Mouse (Mus musculus) layer of hippocampus, adult 18-20 months (tissue): ENCODE data around the gene Rbfox3. TPM values are rescaled to one million over a fixed set of nuclear protein-coding genes. Genes with fewer than 3 reads are reported as not detected.

Experiments
- DNase-seq, 2 experiments: peaks; one replicate each; pipeline ENCODE4 v3.0.0; 2022; ENCODE audit warnings: low spot score in 2 of 2
- total RNA-seq, 2 experiments: library from RNA; stranded (reverse); gene quantifications; 2 replicates each; pipeline ENCODE4 v1.2.3; 2021

Gene Rbfox3
- total RNA-seq, 2 experiments from 2014 or later, result 264 to 275 TPM

GRCm38 (mm10) chr11:118486281-118486680, 425.1 kb downstream of the Rbfox3 start:
- DNase-seq, result no peak

- no peak for DNase-seq
Measured at GRCm38 (mm10) chr11:118485780-118486179, 425.6 kb downstream of the Rbfox3 start.

DNA sequence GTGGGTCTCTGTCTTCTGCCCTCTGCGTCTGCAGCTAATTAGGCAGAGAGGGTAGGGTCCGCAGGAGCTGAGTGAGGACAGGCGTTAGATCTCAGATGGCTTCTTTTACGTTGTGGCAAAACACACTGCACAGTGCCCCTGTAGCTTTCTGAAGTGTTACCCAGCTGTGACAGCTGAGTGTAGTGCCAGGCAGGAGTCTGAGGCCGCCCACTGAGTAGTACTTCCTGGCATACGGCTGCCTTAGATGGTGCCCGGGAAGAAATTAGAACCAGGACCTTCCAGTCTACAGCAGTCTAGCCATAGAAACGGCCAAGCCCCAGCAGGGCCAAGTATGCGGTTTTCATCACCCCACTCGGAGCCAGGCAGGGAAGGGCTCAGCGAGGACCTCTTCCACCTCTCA, 426.1 kb downstream of the Rbfox3 start:
- no peak for DNase-seq

GRCm38 (mm10) chr11:118484169-118484568, 427.2 kb downstream of the Rbfox3 start:
- DNase-seq, result no peak

DNA sequence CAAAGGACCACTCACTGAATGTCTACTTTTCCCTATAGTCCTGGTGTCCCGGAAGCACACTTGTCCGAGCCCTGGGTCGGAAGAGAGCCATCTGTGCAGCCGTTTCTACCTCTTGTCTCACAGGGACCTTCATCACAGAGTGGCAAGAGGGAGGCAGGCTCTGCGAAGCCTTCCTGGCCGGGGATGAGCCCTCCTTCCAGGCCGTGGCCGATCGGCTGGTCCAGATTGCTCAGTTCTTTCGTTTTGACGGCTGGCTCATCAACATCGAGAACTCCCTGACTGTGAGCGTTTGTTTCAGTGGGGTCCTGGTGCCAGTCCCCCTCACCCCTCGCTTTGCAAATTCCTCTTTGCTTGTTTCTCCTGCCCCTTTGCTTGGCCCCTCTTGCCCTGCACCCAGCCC, 429.6 kb downstream of the Rbfox3 start:
- DNase-seq, result no peak

DNA sequence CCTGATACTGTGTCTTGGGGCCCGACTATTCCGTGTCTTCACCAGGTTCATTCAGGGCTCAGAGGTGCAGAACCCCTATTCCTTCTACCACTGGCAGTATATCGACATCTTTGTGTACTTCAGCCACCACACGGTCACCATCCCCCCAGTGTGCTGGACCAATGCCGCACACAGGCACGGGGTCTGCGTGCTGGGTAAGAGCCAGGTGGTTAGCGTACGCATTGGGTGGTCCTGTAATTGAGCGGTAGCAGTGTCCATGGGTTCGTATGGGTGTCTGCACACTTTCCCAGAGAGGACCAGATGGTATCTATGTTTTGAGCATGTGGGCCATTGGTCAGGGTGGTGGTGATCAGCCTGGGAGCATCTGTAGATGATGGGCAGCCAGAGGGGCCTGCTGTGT, 430.2 kb downstream of the Rbfox3 start:
- DNase-seq, result no peak

DNA sequence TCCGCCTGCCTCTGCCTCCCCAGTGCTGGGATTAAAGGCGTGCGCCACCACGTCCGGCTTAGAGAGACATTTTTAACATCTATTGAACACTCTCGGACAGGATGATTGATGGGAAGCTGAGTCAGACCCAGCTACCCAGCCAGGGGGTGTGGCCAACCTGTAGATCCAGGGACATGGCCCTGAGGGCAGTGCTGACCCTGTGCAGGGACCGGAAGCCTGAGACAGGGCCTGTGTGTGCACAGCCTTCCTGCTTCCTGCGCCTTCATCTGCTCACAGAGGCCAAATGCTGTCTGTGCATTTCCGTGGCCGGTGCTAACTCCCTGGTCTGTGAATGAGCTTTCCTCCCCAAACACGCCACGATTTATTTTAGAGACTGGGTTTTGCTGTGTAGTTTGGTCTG, 431.6 kb downstream of the Rbfox3 start:
- no peak for DNase-seq

DNA sequence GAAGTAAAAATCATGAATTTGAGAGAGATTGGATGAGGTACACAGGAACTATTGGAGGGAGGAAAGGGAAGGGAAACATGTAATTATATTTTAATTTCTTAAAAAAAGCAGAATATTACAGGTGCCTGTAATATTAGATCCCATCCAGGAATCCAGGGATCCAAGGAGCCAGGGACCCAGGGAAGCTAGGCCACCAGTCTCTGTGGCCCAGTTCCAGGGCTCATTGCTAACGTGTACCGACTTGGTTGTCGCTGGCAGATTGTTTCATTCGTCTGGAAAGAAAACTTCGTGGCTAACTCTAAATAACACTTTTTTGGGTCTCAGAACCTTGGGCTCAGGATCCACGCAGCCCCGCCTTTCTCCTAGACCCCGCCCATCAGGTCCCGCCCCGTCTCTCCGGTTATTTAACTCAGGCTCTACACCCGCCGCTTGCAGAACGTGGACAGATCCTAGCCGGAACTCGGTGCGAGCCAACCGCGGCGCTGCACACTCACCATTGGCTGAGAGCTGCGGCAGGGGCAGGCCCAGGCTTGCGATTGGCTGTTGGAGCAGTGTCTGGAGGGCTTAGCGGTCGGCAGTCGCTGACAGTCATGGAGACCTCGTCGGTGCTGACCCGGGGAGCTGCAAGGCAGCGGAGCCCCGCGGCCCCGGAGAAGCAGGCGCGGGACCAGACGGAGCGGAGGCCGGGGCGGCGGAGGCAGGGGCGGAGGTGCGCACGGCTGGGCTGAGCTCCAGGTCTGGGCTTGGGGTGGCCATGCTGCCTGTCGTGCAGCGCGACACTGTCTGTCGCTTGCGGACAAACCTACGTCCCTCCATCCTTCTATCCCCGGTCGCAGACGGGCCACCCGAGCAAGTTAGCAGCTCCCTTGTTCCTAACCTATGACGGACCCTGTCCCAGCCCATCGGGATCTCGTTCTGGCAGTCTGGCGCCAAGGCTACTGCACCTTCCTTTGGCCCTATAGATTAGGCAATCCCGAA, 434.7 kb downstream of the Rbfox3 start, which contains the start of gene Engase:
TSS of gene Engase (plus strand) at position 434 of the 978 bp plus-strand sequence.
- peak; percentile 95 to 98 for DNase-seq

DNA sequence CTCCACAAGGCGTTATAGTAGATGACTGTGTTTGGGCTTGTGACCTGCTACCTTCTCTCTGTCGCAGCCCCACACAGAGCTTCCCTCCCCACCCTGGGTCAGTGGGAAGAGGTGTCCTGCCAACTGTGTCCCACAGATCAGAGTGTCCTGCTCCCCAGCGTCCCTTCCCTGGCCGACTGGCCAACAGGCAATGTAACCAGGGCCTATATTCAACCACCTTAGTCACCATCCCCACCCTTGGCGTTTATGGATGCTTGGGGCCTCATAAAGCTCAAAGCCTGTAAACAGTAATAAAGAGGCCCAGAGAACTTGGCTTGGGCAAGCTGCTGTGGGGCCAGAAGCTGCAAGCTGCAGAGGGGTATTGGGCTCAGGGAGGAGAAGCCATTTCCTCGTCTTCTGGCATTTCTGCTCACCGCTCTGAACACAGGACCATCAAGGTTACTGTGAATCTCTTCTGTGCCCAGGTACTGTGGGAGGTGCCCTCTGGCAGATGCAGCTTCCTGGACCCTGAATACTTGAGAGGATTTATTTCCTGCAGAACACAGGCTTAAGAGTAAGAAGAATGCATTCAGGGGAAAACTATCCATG, 435.8 kb downstream of the Rbfox3 start:
- DNase-seq, result no peak

DNA sequence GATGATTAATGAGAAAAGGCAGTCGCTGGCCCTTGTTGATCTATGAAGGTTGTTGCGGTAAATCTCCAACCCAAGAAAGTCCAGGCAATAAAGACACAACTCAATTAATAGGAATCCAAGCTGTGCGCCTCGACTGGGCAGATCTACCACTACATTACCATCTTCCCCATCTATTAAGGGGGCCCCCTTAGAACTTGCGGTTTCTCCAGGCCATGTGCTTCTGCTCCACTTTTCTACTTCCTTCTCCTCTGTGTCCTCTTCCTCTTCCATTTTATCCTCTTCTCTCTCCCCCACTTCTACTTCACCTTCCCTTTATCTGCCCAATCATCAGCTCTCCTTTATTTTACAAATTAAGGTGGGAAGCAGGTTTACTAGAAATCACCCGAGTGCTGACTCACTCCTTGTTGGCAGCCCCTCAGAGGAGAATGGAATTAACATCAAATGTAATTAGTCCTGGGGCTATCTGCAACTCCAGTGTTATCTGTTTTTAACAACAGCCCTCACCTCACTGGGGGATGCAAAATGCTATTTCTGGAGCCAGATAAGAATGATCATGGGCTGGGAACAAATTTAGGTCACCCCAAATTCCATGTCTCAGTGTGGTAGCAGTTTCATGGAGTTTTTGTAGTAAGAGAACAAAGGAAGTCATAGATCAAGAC, 437.4 kb downstream of the Rbfox3 start:
- no peak for DNase-seq

DNA sequence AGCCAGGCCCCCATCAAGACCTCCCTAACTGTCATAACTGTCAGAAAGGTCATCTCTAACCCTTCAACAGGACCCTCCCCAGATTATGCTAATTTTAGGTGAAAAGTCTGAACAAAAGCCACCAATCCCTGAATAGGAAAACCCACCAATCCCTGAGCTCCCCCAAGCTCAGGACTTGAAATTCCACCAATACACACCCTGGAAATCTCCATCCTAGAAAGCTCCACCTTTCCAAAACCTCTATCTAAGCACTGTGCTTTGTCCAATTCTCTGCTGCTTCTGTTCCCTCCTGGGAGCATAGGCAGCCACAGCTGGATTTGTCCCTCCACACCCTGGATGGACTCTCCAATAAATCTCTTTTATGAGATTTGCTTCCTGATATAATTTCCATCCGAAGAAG, 438.2 kb downstream of the Rbfox3 start:
- no peak for DNase-seq

GRCm38 (mm10) chr11:118471676-118472075, 439.7 kb downstream of the Rbfox3 start:
- DNase-seq, result no peak

DNA sequence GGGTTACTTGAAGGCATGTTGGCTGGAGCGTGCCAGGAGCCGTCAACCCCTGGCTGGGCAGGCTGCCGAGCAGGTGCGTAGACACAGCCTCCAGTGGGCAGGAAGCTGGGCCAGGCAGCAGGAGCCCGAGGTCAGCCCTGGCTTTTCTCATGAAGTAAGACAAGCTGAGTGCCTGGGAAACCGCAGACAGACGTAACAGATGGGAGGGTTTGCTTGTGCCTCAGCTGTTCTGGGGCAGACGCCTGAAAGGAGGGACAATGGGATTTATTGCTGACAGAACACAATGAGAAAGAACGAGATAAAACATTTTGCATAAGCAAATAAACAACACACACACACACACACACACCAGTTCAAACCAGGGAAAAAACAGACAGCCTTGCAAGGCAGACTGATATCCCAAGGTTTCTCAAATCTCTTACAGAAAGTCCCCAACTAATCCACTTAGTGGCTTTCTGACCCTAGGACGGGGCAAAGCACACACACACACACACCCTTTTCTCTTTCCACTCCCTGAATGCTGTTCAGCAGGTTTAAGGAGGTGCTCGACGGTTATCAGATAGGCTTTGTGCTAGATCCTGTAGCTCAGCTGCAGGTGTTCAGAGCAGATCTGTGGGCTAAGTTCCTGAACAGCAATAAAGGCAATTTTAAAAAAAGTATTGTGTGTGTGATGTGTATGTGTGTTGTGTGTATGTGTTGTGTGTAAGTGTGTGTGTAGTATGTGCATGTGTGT, 441.0 kb downstream of the Rbfox3 start:
- no peak for DNase-seq

- no peak for DNase-seq
Measured at GRCm38 (mm10) chr11:118469509-118470160, 441.8 kb downstream of the Rbfox3 start.

- DNase-seq, result no peak
Measured at GRCm38 (mm10) chr11:118467441-118468035, 443.9 kb downstream of the Rbfox3 start.

GRCm38 (mm10) chr11:118460280-118460679, 451.1 kb downstream of the Rbfox3 start:
- no peak for DNase-seq

DNA sequence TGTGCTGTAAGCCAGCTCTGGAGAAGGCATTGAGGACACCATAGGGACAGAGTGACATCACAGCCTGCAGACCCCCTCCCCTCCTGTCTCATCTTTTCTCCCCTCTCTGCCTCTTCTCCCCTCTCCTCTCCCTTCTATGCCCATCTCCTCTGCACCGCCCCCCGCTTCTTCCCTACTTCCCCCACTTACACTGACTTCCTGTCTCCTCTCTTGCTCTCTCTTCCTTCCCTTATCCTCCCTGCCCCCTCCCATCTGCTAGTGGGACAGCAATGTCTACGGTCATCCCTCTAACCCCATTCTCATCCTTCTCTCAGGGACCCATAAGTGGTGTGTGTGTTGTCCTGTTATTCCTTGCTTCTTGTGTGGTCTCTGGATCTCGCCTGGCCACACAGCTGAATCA, 451.9 kb downstream of the Rbfox3 start:
- no peak for DNase-seq

GRCm38 (mm10) chr11:118459051-118459450, 452.3 kb downstream of the Rbfox3 start:
- no peak for DNase-seq

DNA sequence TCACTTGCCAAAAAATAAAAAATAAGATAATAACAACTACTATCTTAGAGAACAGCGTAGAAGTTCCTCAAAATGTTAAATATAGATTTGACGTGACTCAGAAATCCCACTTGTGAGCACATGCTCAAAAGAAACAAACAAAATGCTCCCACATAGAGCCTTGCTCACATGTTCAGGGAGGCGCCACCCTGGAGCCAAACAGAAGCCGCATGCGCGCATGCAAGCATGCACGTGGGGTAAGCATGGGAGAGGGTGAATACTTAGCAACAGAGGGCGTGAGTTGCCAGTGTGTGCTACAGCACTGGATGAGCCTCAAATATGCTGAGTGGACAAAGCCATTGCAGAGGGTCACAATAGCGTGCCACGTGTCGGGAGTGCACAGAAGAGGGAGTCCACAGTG, 454.5 kb downstream of the Rbfox3 start:
- peak in 1 of 2 experiments; percentile 53 for DNase-seq

DNA sequence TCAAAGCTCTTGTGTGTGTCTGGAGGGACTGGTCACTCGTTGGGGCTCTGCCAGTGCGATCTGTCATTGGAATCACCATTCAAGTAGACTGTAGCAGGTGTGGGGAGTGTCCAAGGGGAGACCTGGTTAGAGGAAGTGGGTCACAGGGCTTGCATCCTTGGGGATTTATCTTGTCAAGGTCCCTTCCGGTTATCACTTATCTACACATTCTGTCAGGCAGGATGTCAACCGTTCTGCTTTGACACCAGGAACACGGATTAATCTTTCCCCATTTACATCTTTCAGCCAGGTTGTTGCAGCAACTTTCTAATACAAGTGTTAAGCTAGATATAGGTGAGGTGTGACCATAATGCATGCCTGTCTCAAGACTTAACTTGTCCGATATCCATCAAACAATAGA, 455.6 kb downstream of the Rbfox3 start:
- DNase-seq, result no peak
